Mouse (Mus musculus) gastrocnemius, postnatal 14 days (tissue): ENCODE measurements around the gene Usp6nl. TPM values are rescaled to one million over a fixed set of nuclear protein-coding genes. Genes with fewer than 3 reads are reported as not detected.

Experiments
- DNase-seq: peaks from one replicate; pipeline ENCODE4 v3.0.0; 2021; ENCODE audit warnings: mixed read lengths
- intact Hi-C: fragments of 180-260 bp; cut with DNase I; formaldehyde crosslinking; loops from one replicate; pipeline ENCODE4 v1.15.1; 2025; ENCODE audit warnings: low total_unique reads
- total RNA-seq, 2 experiments: library from RNA; stranded (reverse); gene quantifications; 2 replicates each; pipeline ENCODE4 v1.2.3; 2021

The Usp6nl gene
- total RNA-seq, 2 experiments from 2014 or later, result 5.7 to 7.6 TPM

GRCm38 (mm10) chr2:6328927-6329326, 6.5 kb downstream of the Usp6nl start:
- no peak for DNase-seq
- intact Hi-C loops, result loop anchor here (10.0 kb wide), 1 partner anchor 114 kb away; the partner anchor contains the start of gene Echdc3

- DNase-seq, result no peak
- intact Hi-C loops, result no loop called here
Observed at GRCm38 (mm10) chr2:6330756-6331155, 8.3 kb downstream of the Usp6nl start.

- intact Hi-C loops, result no loop called here
- no peak for DNase-seq
Observed at GRCm38 (mm10) chr2:6331324-6332137, 9.1 kb downstream of the Usp6nl start.

GRCm38 (mm10) chr2:6333570-6333969, 11.1 kb downstream of the Usp6nl start:
- no peak for DNase-seq
- intact Hi-C loops, result no loop called here

GRCm38 (mm10) chr2:6334011-6334410, 11.5 kb downstream of the Usp6nl start:
- intact Hi-C loops, result no loop called here

GRCm38 (mm10) chr2:6335032-6335735, 12.7 kb downstream of the Usp6nl start:
- intact Hi-C loops, result no loop called here
- no peak for DNase-seq

More at GRCm38 (mm10) chr2:6334011-6334410, 11.5 kb downstream of the Usp6nl start:
- no peak for DNase-seq

- no peak for DNase-seq
- intact Hi-C loops, result no loop called here
Observed at GRCm38 (mm10) chr2:6336013-6336412, 13.5 kb downstream of the Usp6nl start.

- intact Hi-C loops, result no loop called here
Observed at GRCm38 (mm10) chr2:6336649-6337048, 14.2 kb downstream of the Usp6nl start.

GRCm38 (mm10) chr2:6337436-6337835, 15.0 kb downstream of the Usp6nl start:
- intact Hi-C loops, result no loop called here
- DNase-seq, result no peak

More at GRCm38 (mm10) chr2:6336649-6337048, 14.2 kb downstream of the Usp6nl start:
- no peak for DNase-seq

GRCm38 (mm10) chr2:6338031-6338629, 15.7 kb downstream of the Usp6nl start:
- DNase-seq, result no peak
- intact Hi-C loops, result no loop called here

GRCm38 (mm10) chr2:6340439-6340838, 18.0 kb downstream of the Usp6nl start:
- intact Hi-C loops, result no loop called here
- DNase-seq, result no peak

- intact Hi-C loops, result no loop called here
- DNase-seq, result no peak
Observed at GRCm38 (mm10) chr2:6341496-6341895, 19.0 kb downstream of the Usp6nl start.

- intact Hi-C loops, result no loop called here
- no peak for DNase-seq
Observed at GRCm38 (mm10) chr2:6349256-6350092, 27.0 kb downstream of the Usp6nl start.

- intact Hi-C loops, result no loop called here
- DNase-seq, result no peak
Observed at GRCm38 (mm10) chr2:6350164-6350563, 27.7 kb downstream of the Usp6nl start.

GRCm38 (mm10) chr2:6350931-6351695, 28.6 kb downstream of the Usp6nl start:
- intact Hi-C loops, result no loop called here
- no peak for DNase-seq

- intact Hi-C loops, result no loop called here
- peak; percentile 19 for DNase-seq
Observed at GRCm38 (mm10) chr2:6352541-6352971, 30.1 kb downstream of the Usp6nl start.

- DNase-seq, result no peak
- intact Hi-C loops, result no loop called here
Observed at GRCm38 (mm10) chr2:6353060-6353459, 30.6 kb downstream of the Usp6nl start.

- intact Hi-C loops, result no loop called here
- DNase-seq, result no peak
Observed at GRCm38 (mm10) chr2:6357306-6357705, 34.8 kb downstream of the Usp6nl start.

GRCm38 (mm10) chr2:6359645-6360044, 37.2 kb downstream of the Usp6nl start:
- intact Hi-C loops, result no loop called here
- DNase-seq, result no peak
